Mouse (Mus musculus): Measurements from ENCODE around the gene Fibp.

The Fibp gene

GRCm38 (mm10) chr19:5465037-5465436 is 4.6 kb downstream of the Fibp start:
- no peak for DNase-seq

GRCm38 (mm10) chr19:5466916-5467500 is 6.6 kb downstream of the Fibp start:
- DNase-seq: no peak

- no peak for DNase-seq
Observed at GRCm38 (mm10) chr19:5468374-5468773, 8.0 kb downstream of the Fibp start, which contains the start of gene Ctsw. Gene Ctsw, minus strand, starts transcription at chr19:5468507.

GRCm38 (mm10) chr19:5471846-5472245 is 11.4 kb downstream of the Fibp start:
- no peak for DNase-seq

GRCm38 (mm10) chr19:5472857-5473256 is 12.4 kb downstream of the Fibp start:
- DNase-seq: no peak

GRCm38 (mm10) chr19:5473720-5474119 is 13.3 kb downstream of the Fibp start, which contains the start of gene Efemp2:
Gene Efemp2, plus strand, starts transcription at chr19:5473954.
- peak; percentile 72 to 78 for DNase-seq

- no peak for DNase-seq
Observed at GRCm38 (mm10) chr19:5474281-5475068, 14.1 kb downstream of the Fibp start.

GRCm38 (mm10) chr19:5475069-5475714 is 14.8 kb downstream of the Fibp start:
- no peak for DNase-seq

- no peak for DNase-seq
Observed at GRCm38 (mm10) chr19:5477004-5477667, 16.7 kb downstream of the Fibp start.

GRCm38 (mm10) chr19:5477668-5478300 is 17.4 kb downstream of the Fibp start:
- DNase-seq: no peak

- no peak for DNase-seq
Observed at GRCm38 (mm10) chr19:5480016-5480415, 19.6 kb downstream of the Fibp start.

GRCm38 (mm10) chr19:5481398-5481797 is 21.0 kb downstream of the Fibp start:
- no peak for DNase-seq

GRCm38 (mm10) chr19:5483386-5484359 is 23.3 kb downstream of the Fibp start:
- no peak for DNase-seq

GRCm38 (mm10) chr19:5484496-5484895 is 24.1 kb downstream of the Fibp start:
- DNase-seq: no peak

- no peak for DNase-seq
Observed at GRCm38 (mm10) chr19:5485371-5485770, 25.0 kb downstream of the Fibp start.

- DNase-seq: no peak
Observed at GRCm38 (mm10) chr19:5485821-5486220, 25.4 kb downstream of the Fibp start.

- no peak for DNase-seq
Observed at GRCm38 (mm10) chr19:5486286-5486685, 25.9 kb downstream of the Fibp start.

- DNase-seq: no peak
Observed at GRCm38 (mm10) chr19:5486771-5487170, 26.4 kb downstream of the Fibp start.

GRCm38 (mm10) chr19:5487768-5488550 is 27.5 kb downstream of the Fibp start, which contains the start of gene Mus81:
Gene Mus81, minus strand, starts transcription at chr19:5488402.
- peak; percentile 97 to 98 for DNase-seq

GRCm38 (mm10) chr19:5488878-5489571 is 28.6 kb downstream of the Fibp start:
- DNase-seq: peak; percentile 98 to 99
